Mouse (Mus musculus) heart, embryonic 15.5 days (tissue): ENCODE measurements around the gene Ecm2. TPM values are rescaled to one million over a fixed set of nuclear protein-coding genes. Genes with fewer than 3 reads are reported as not detected.

Source experiments
- ATAC-seq: fragments of 200-750 bp; cut with Nextera tagmentation; replicated peaks from 2 replicates; pipeline ENCODE4 v1.8.0; 2017; ENCODE audit warnings: low read depth, moderate TSS enrichment; ENCODE audit not compliant: insufficient number of reproducible peaks, insufficient read depth, low FRiP score
- H3K27ac ChIP-seq: fragments of 300-500 bp; sonication (generic); 2 replicates; pipeline ENCODE4 v1.5.1; 2015; ENCODE audit warnings: mild to moderate bottlenecking, inconsistent platforms
- H3K27me3 ChIP-seq: fragments of 300-500 bp; sonication (generic); 2 replicates; pipeline ENCODE4 v1.6.1; 2015; ENCODE audit warnings: inconsistent platforms
- H3K36me3 ChIP-seq: fragments of 300-500 bp; sonication (generic); 2 replicates; pipeline ENCODE4 v1.6.1; 2015; ENCODE audit warnings: mild to moderate bottlenecking, inconsistent platforms
- H3K4me1 ChIP-seq: fragments of 300-500 bp; sonication (generic); replicated peaks from 2 replicates; pipeline ENCODE4 v1.6.1; 2015; ENCODE audit warnings: inconsistent platforms
- H3K4me2 ChIP-seq: fragments of 300-500 bp; sonication (generic); 2 replicates; pipeline ENCODE4 v1.6.1; 2015; ENCODE audit warnings: inconsistent platforms, mild to moderate bottlenecking, moderate library complexity
- H3K4me3 ChIP-seq: fragments of 300-500 bp; sonication (generic); 2 replicates; pipeline ENCODE4 v1.5.1; 2015; ENCODE audit warnings: mild to moderate bottlenecking, inconsistent platforms
- H3K9ac ChIP-seq: fragments of 300-500 bp; sonication (generic); 2 replicates; pipeline ENCODE4 v1.6.1; 2015; ENCODE audit warnings: mild to moderate bottlenecking, inconsistent platforms
- H3K9me3 ChIP-seq: fragments of 300-500 bp; sonication (generic); replicated peaks from 2 replicates; pipeline ENCODE4 v1.6.1; 2016; ENCODE audit warnings: inconsistent platforms
- WGBS: fragments of 180-500 bp; shearing (Covaris S2); methylation state at CpG from one replicate; pipeline ENCODE4 v1.1.7; 2015; ENCODE audit warnings: mixed read lengths; 5-methylcytosine and 5-hydroxymethylcytosine counted together
- polyA plus RNA-seq: library from polyadenylated mRNA; unstranded; fragments of >200 nt; fragmentation: Nextera tagmentation; extraction: Ambion mirVana; gene quantifications from 2 replicates; pipeline ENCODE4 v1.2.1, GENCODE M21; 2015

Gene Ecm2
- polyA plus RNA-seq, 1 experiment from 2014 or later = 5.7 TPM

- Histone ChIP-seq H3K27me3 (no peaks in the 10 kb centered on the region), H3K4me3 (no peak overlapping the region), H3K4me1 (peaks cover 11% of the 10 kb centered on the region), H3K9ac (no peak overlapping the region), H3K4me2 (no peak overlapping the region), H3K36me3 (no peaks in the 10 kb centered on the region), H3K9me3 (no peaks in the 10 kb centered on the region), H3K27ac (no peak overlapping the region)
- WGBS = 58% methylated on average over 4 of the region's 4 CpGs
- ATAC-seq = no peak
These were observed 32.5 kb upstream of the Ecm2 start for GRCm38 (mm10) chr13:49471981-49472675.

- no peak overlapping the region for H3K4me3 ChIP-seq
- no peaks in the 10 kb centered on the region for H3K27me3 ChIP-seq
- no peak for ATAC-seq
- H3K27ac ChIP-seq = no peak overlapping the region
- no peaks in the 10 kb centered on the region for H3K9me3 ChIP-seq
- H3K9ac ChIP-seq = no peak overlapping the region
- no peaks in the 10 kb centered on the region for H3K36me3 ChIP-seq
- H3K4me2 ChIP-seq = no peak overlapping the region
- peaks cover 11% of the 10 kb centered on the region for H3K4me1 ChIP-seq
- 87% methylated on average over 6 of the region's 6 CpGs for WGBS
These were observed 32.0 kb upstream of the Ecm2 start for GRCm38 (mm10) chr13:49472676-49473005.

GRCm38 (mm10) chr13:49477887-49478286 lies 26.7 kb upstream of the Ecm2 start:
- ATAC-seq = no peak
- 77% methylated on average over 3 of the region's 3 CpGs for WGBS
- Histone ChIP-seq H3K9ac (no peak overlapping the region), H3K9me3 (no peaks in the 10 kb centered on the region), H3K4me2 (no peak overlapping the region), H3K27me3 (no peaks in the 10 kb centered on the region), H3K27ac (no peak overlapping the region), H3K36me3 (no peaks in the 10 kb centered on the region), H3K4me1 (peaks cover 8% of the 10 kb centered on the region), H3K4me3 (no peak overlapping the region)

GRCm38 (mm10) chr13:49478851-49479374 lies 25.7 kb upstream of the Ecm2 start:
- Histone ChIP-seq H3K4me1 (peaks cover 8% of the 10 kb centered on the region), H3K27ac (0 out of 2 replicates have a peak overlapping the region, but pooled peaks have one; percentile 62), H3K4me3 (no peak overlapping the region), H3K9ac (no peak overlapping the region), H3K36me3 (no peaks in the 10 kb centered on the region), H3K4me2 (no peak overlapping the region), H3K27me3 (no peaks in the 10 kb centered on the region), H3K9me3 (no peaks in the 10 kb centered on the region)
- ATAC-seq = no peak
- WGBS = 90% methylated on average over 6 of the region's 6 CpGs

GRCm38 (mm10) chr13:49479399-49479798 lies 25.2 kb upstream of the Ecm2 start:
- Histone ChIP-seq H3K9ac (no peak overlapping the region), H3K4me1 (peaks cover 8% of the 10 kb centered on the region), H3K4me2 (no peak overlapping the region), H3K4me3 (no peak overlapping the region), H3K36me3 (no peaks in the 10 kb centered on the region), H3K9me3 (no peaks in the 10 kb centered on the region), H3K27me3 (no peaks in the 10 kb centered on the region), H3K27ac (peak overlapping the region; percentile 62)
- 68% methylated on average over 4 of the region's 4 CpGs for WGBS
- no peak for ATAC-seq

GRCm38 (mm10) chr13:49480057-49480456 lies 24.6 kb upstream of the Ecm2 start:
- WGBS = 48% methylated on average over 2 of the region's 2 CpGs
- Histone ChIP-seq H3K36me3 (no peaks in the 10 kb centered on the region), H3K9ac (no peak overlapping the region), H3K9me3 (no peaks in the 10 kb centered on the region), H3K4me2 (no peak overlapping the region), H3K4me1 (peaks cover 8% of the 10 kb centered on the region), H3K27me3 (no peaks in the 10 kb centered on the region), H3K27ac (peak overlapping the region; percentile 78; the same call in 1 of the 2 replicates), H3K4me3 (no peak overlapping the region)
- ATAC-seq = peak; percentile 91

- H3K27ac ChIP-seq = peak overlapping the region; percentile 78
- no peak overlapping the region for H3K9ac ChIP-seq
- no peak overlapping the region for H3K4me3 ChIP-seq
- H3K27me3 ChIP-seq = no peaks in the 10 kb centered on the region
- WGBS = 41% methylated on average over 5 of the region's 5 CpGs
- H3K4me2 ChIP-seq = no peak overlapping the region
- no peaks in the 10 kb centered on the region for H3K9me3 ChIP-seq
- no peaks in the 10 kb centered on the region for H3K36me3 ChIP-seq
- peaks cover 8% of the 10 kb centered on the region for H3K4me1 ChIP-seq
- no peak for ATAC-seq
These were observed 24.1 kb upstream of the Ecm2 start for GRCm38 (mm10) chr13:49480551-49480950.

- ATAC-seq = no peak
- H3K4me2 ChIP-seq = no peak overlapping the region
- no peak overlapping the region for H3K4me3 ChIP-seq
- H3K4me1 ChIP-seq = peaks cover 5% of the 10 kb centered on the region
- H3K9me3 ChIP-seq = no peaks in the 10 kb centered on the region
- no peaks in the 10 kb centered on the region for H3K27me3 ChIP-seq
- H3K27ac ChIP-seq = no peak overlapping the region
- no peaks in the 10 kb centered on the region for H3K36me3 ChIP-seq
- WGBS = 83% methylated on average over 5 of the region's 5 CpGs
- H3K9ac ChIP-seq = no peak overlapping the region
These were observed 19.2 kb upstream of the Ecm2 start for GRCm38 (mm10) chr13:49485388-49485787.

GRCm38 (mm10) chr13:49492376-49493368 lies 11.9 kb upstream of the Ecm2 start, which contains the start of gene Tes3-ps:
TSS of gene Tes3-ps (plus strand) at chr13:49493318.
- Histone ChIP-seq H3K4me2 (no peak within 1 kb of the TSS), H3K27ac (peak within 1 kb of the TSS; percentile 58), H3K36me3 (no peaks in the 10 kb centered on the region), H3K4me1 (peaks cover 10% of the 10 kb centered on the region), H3K9ac (no peak within 1 kb of the TSS), H3K9me3 (no peaks in the 10 kb centered on the region), H3K4me3 (no peak within 1 kb of the TSS), H3K27me3 (no peaks in the 10 kb centered on the region)
- WGBS = 39% methylated on average over 6 of the region's 6 CpGs
- no peak for ATAC-seq

- Histone ChIP-seq H3K9me3 (no peaks in the 10 kb centered on the region), H3K27ac (no peak overlapping the region), H3K36me3 (no peaks in the 10 kb centered on the region), H3K4me2 (peak overlapping the region; percentile 20; the same call in 1 of the 2 replicates), H3K4me3 (no peak overlapping the region), H3K4me1 (0 out of 2 replicates have a peak, but pooled peaks cover 3% of the 10 kb centered on the region), H3K27me3 (no peaks in the 10 kb centered on the region), H3K9ac (no peak overlapping the region)
- ATAC-seq = no peak
- 79% methylated on average over 4 of the region's 4 CpGs for WGBS
These were observed 1.2 kb downstream of the Ecm2 start for GRCm38 (mm10) chr13:49505776-49506175.

- ATAC-seq = no peak
- Histone ChIP-seq H3K9ac (no peak overlapping the region), H3K36me3 (no peaks in the 10 kb centered on the region), H3K4me1 (0 out of 2 replicates have a peak, but pooled peaks cover 3% of the 10 kb centered on the region), H3K9me3 (no peaks in the 10 kb centered on the region), H3K27me3 (no peaks in the 10 kb centered on the region), H3K4me2 (no peak overlapping the region), H3K27ac (no peak overlapping the region), H3K4me3 (no peak overlapping the region)
- WGBS = 41% methylated on average over 3 of the region's 3 CpGs
These were observed 2.6 kb downstream of the Ecm2 start for GRCm38 (mm10) chr13:49507176-49507575.
